Mouse (Mus musculus) cortical plate, adult 2 months (tissue): Measurements from ENCODE around the gene Kdelr2.
A peak's percentile ranks its signal among the peaks of the same experiment; 100 is the strongest.

ENCODE experiments used
- CTCF ChIP-seq: fragments of 200-500 bp; IDR thresholded peaks from 2 replicates; pipeline ENCODE4 v1.5.1; 2011; ENCODE audit warnings: mild to moderate bottlenecking, control low read depth, low read length; ENCODE audit not compliant: insufficient read depth; ENCODE audit errors: extremely low read depth
- POLR2A ChIP-seq: fragments of 200-500 bp; IDR thresholded peaks from 2 replicates; pipeline ENCODE4 v1.6.1; 2011; ENCODE audit warnings: mild to moderate bottlenecking, low read length, control low read depth; ENCODE audit not compliant: insufficient read depth; ENCODE audit errors: extremely low read depth

GRCm38 (mm10) chr5:143423899-143424519, 20.4 kb downstream of the Kdelr2 start:
- TF ChIP-seq POLR2A (no peak), CTCF (peak; percentile 72)
